In the genomic region with DNA sequence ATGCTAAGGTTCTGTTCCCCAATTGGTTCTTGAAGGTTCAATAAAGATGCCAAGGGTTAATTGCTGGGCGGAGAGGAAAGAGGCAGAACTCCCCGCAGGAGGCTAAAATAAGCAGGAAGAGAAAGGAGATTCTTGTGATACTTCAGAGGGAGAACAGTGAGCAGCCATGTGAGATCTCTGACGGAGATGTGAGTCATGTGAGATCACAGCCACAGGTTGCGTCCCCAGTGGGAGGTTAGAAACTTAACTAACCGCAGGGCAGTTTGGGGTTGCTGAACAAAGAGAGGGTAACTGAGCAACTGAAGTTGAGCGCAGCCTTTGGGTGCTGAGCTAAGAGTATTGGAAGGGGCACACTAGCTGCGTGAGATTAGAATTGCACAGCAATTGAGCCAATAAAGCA, we compare ENCODE assay signal across 15 mouse cellular contexts. TPM values are rescaled to one million over a fixed set of nuclear protein-coding genes. Genes with fewer than 3 reads are reported as not detected.
DNase-seq lines count a peak whose midpoint lies in the region; ATAC-seq lines count a peak whose summit lies in the region.
"Had no signal": no experiment of that assay in that cellular context is flagged by ENCODE, and none has a peak within 500 bp of the region (broad histone marks: within the 10 kb centered on the region; RNA-seq: fewer than 3 reads in every experiment).

No protein-coding gene starts in this region.

- H3K36me3 ChIP-seq in intestine, embryonic 16.5 days (ENCODE audit: control insufficient read depth, insufficient read depth, low read length) = no peaks in the 10 kb centered on the region
- H3K36me3 ChIP-seq in kidney, embryonic 14.5 days (ENCODE audit: control insufficient read depth, insufficient read depth, low read length) = no peaks in the 10 kb centered on the region
- H3K36me3 ChIP-seq: heart, embryonic 15.5 days; limb, embryonic 12.5 days; lung, embryonic 15.5 days had no signal

- peak overlapping the region; percentile 45; the same call in 1 of the 2 replicates for H3K27ac ChIP-seq in intestine, embryonic 16.5 days (ENCODE audit: low read length)
- H3K27ac ChIP-seq in kidney, embryonic 14.5 days (ENCODE audit: low read depth, low read length) = no peak overlapping the region
- H3K27ac ChIP-seq: gastrocnemius, adult 2 months; heart, embryonic 15.5 days; layer of hippocampus, adult 2 months; limb, embryonic 12.5 days; lung, embryonic 15.5 days had no signal

- H3K9ac ChIP-seq in intestine, embryonic 16.5 days (ENCODE audit: low read depth, low read length) = no peak overlapping the region
- H3K9ac ChIP-seq in kidney, embryonic 14.5 days (ENCODE audit: low read depth, low read length) = no peak overlapping the region
- H3K9ac ChIP-seq: heart, embryonic 15.5 days; limb, embryonic 12.5 days; lung, embryonic 15.5 days had no signal

- ATAC-seq in intestine, embryonic 16.5 days = 0 out of 2 replicates have a peak, but pooled peaks have one; percentile 19
- ATAC-seq in kidney, embryonic 14.5 days (ENCODE audit: low FRiP score, low TSS enrichment) = no peak
- ATAC-seq: midbrain, embryonic 16.5 days had no signal

- no peaks in the 10 kb centered on the region for H3K9me3 ChIP-seq in intestine, embryonic 16.5 days (ENCODE audit: control insufficient read depth, low read length)
- no peaks in the 10 kb centered on the region for H3K9me3 ChIP-seq in kidney, embryonic 14.5 days (ENCODE audit: control insufficient read depth, low read length)
- H3K9me3 ChIP-seq: heart, embryonic 15.5 days; limb, embryonic 12.5 days; lung, embryonic 15.5 days had no signal

- peak; percentile 30 for DNase-seq in lung, postnatal 36 days
- no peak for DNase-seq in lung, postnatal 25 days (ENCODE audit: low spot score)
- peak; percentile 31 for DNase-seq in Muller cell, postnatal 12 days (ENCODE audit: inconsistent ontology term)
- peak; percentile 33 for DNase-seq in thymus, postnatal 25 days
- DNase-seq in cerebellum, adult 11 months = no peak
- no peak for DNase-seq in cerebellum, adult 9-11 months
- DNase-seq: adrenal gland, adult 8-10 months; gastrocnemius, adult 2 months had no signal

- H3K4me2 ChIP-seq in intestine, embryonic 16.5 days (ENCODE audit: low read depth, low read length) = 0 out of 2 replicates have a peak overlapping the region, but pooled peaks have one; percentile 25
- H3K4me2 ChIP-seq in kidney, embryonic 14.5 days (replicated peaks; ENCODE audit: low read depth, low read length) = no peak overlapping the region
- H3K4me2 ChIP-seq: heart, embryonic 15.5 days; limb, embryonic 12.5 days; lung, embryonic 15.5 days had no signal

- WGBS in intestine, embryonic 16.5 days = 39% methylated on average over 7 of the region's 7 CpGs
- 32% methylated on average over 7 of the region's 7 CpGs for WGBS in kidney, embryonic 14.5 days

- H3K27me3 ChIP-seq in intestine, embryonic 16.5 days (replicated peaks; ENCODE audit: control insufficient read depth, insufficient read depth, low read length) = no peaks in the 10 kb centered on the region
- no peaks in the 10 kb centered on the region for H3K27me3 ChIP-seq in kidney, embryonic 14.5 days (ENCODE audit: control insufficient read depth, insufficient read depth, low read length)
- H3K27me3 ChIP-seq: heart, embryonic 15.5 days; limb, embryonic 12.5 days; lung, embryonic 15.5 days had no signal

- no peak overlapping the region for H3K4me3 ChIP-seq in intestine, embryonic 16.5 days (ENCODE audit: low read length)
- H3K4me3 ChIP-seq in kidney, embryonic 14.5 days (ENCODE audit: low read length) = no peak overlapping the region
- H3K4me3 ChIP-seq: gastrocnemius, adult 2 months; heart, embryonic 15.5 days; layer of hippocampus, adult 2 months; limb, embryonic 12.5 days; lung, embryonic 15.5 days had no signal

- H3K4me1 ChIP-seq in intestine, embryonic 16.5 days (ENCODE audit: control insufficient read depth, insufficient read depth, low read length) = peaks cover 4% of the 10 kb centered on the region; the same call in 1 of the 2 replicates
- no peaks in the 10 kb centered on the region for H3K4me1 ChIP-seq in kidney, embryonic 14.5 days (ENCODE audit: control insufficient read depth, insufficient read depth, low read length)
- H3K4me1 ChIP-seq: heart, embryonic 15.5 days; limb, embryonic 12.5 days; lung, embryonic 15.5 days had no signal

RNA-seq across cellular contexts. Expression of a gene that starts 9.3 kb away (rescaled TPM):
- polyA plus RNA-seq in intestine, embryonic 16.5 days (2015; fragmentation: Nextera tagmentation; extraction: Ambion mirVana) = 39.4 and 39.5 TPM in 2 replicates
- 37.8 and 69.6 TPM in 2 replicates for polyA plus RNA-seq in kidney, embryonic 14.5 days (2014; fragmentation: Nextera tagmentation; extraction: Ambion mirVana)

Comparison
In these comparisons a context has a peak if more than half of its experiments do, and no peak if none do; other contexts are left out.
1. DNase-seq: peak in lung, postnatal 36 days (single experiment), Muller cell, postnatal 12 days (single experiment) and thymus, postnatal 25 days (single experiment); none in lung, postnatal 25 days (single experiment), cerebellum, adult 11 months (single experiment) and cerebellum, adult 9-11 months (single experiment).